Mouse (Mus musculus): ENCODE measurements at regions not wholly inside any gene's neighbourhood (a gene's known extent, or its start where the extent isn't known, plus 50 kb on each side); places are given as distances from the start of the nearest gene placed in this dataset.
"Not testable (repeated sequence)": the region's sequence is repeated elsewhere in the genome, so short reads cannot be mapped to it uniquely, and the experiment has no call there.

DNA sequence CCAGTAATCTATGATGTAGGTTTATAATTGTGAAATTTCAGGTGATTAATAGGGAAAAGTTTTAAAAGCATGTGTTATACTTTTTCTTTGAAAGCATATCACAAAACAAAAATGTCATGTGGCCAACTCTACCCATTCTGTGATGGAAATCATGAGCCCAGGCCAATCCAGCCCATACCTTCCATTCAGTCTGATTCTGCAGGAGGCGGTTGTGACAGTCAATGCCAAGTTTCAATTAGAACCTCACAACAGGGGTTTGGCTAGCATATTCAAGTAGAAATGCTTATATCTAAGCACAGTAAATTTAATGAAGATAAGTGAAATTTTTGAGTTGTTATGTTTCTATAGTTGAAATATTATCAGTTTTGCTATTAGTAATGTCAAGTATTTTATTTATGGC, 258.6 kb downstream of the Mef2c start:
- Histone ChIP-seq H3K4me1 (no peaks in the 10 kb centered on the region), H3K36me3 (replicated peaks) (no peaks in the 10 kb centered on the region), H3K9me3 (no peaks in the 10 kb centered on the region), H3K4me3 (no peak overlapping the region), H3K27me3 (replicated peaks; ENCODE audit: low read depth, poor library complexity, severe bottlenecking) (no peaks in the 10 kb centered on the region), H3K27ac (replicated peaks) (no peak overlapping the region)
- DNase-seq (ENCODE audit: low spot score), result no peak
- WGBS, result 87% methylated on average over 1 of the region's 1 CpGs

- H3K4me1 ChIP-seq; H3K27ac ChIP-seq (replicated peaks); H3K4me3 ChIP-seq; H3K27me3 ChIP-seq (replicated peaks; ENCODE audit: low read depth, poor library complexity, severe bottlenecking); DNase-seq (ENCODE audit: low spot score); H3K36me3 ChIP-seq (replicated peaks); H3K9me3 ChIP-seq: not testable (repeated sequence)
- 73% methylated on average over 5 of the region's 5 CpGs for WGBS
Measured at GRCm38 (mm10) chr13:83763288-83763687, 259.5 kb downstream of the Mef2c start.

GRCm38 (mm10) chr13:83785643-83786042, 281.8 kb downstream of the Mef2c start:
- Histone ChIP-seq H3K27ac (replicated peaks) (no peak overlapping the region), H3K36me3 (replicated peaks) (no peaks in the 10 kb centered on the region), H3K27me3 (replicated peaks; ENCODE audit: low read depth, poor library complexity, severe bottlenecking) (no peaks in the 10 kb centered on the region), H3K4me1 (no peaks in the 10 kb centered on the region), H3K9me3 (no peaks in the 10 kb centered on the region), H3K4me3 (no peak overlapping the region)
- DNase-seq (ENCODE audit: low spot score), result no peak

GRCm38 (mm10) chr13:83809535-83809934, 305.7 kb downstream of the Mef2c start:
- no peaks in the 10 kb centered on the region for H3K4me1 ChIP-seq
- H3K27ac ChIP-seq (replicated peaks), result no peak overlapping the region
- no peaks in the 10 kb centered on the region for H3K9me3 ChIP-seq
- DNase-seq (ENCODE audit: low spot score), result no peak
- H3K27me3 ChIP-seq (replicated peaks; ENCODE audit: low read depth, poor library complexity, severe bottlenecking), result no peaks in the 10 kb centered on the region
- 81% methylated on average over 1 of the region's 1 CpGs for WGBS
- no peak overlapping the region for H3K4me3 ChIP-seq
- H3K36me3 ChIP-seq (replicated peaks), result no peaks in the 10 kb centered on the region

- Histone ChIP-seq H3K27ac (replicated peaks) (no peak overlapping the region), H3K27me3 (replicated peaks; ENCODE audit: low read depth, poor library complexity, severe bottlenecking) (no peaks in the 10 kb centered on the region), H3K4me1 (no peaks in the 10 kb centered on the region), H3K9me3 (no peaks in the 10 kb centered on the region), H3K36me3 (replicated peaks) (no peaks in the 10 kb centered on the region), H3K4me3 (no peak overlapping the region)
- WGBS, result 65% methylated on average over 4 of the region's 4 CpGs
- DNase-seq (ENCODE audit: low spot score), result no peak
Measured at GRCm38 (mm10) chr13:83820291-83820690, 316.5 kb downstream of the Mef2c start.

DNA sequence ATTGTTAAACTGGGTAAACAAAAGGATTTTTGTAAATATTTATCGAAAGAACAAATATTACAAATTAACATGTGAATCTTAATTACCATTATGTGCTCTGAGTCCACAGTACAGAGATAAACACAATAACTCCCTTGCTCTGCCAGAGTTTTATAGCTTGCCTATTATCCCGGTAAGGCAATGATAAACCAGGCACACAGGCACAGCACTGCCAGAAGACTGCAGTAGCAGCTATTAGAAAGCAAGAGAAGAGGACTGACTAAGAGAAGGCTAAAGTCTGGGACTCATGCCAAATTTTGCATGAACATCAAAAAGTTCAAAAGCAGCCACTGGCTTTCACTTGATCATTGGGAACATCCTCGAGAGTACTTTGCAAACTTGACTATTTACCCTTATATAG, 316.9 kb downstream of the Mef2c start:
- no peak for DNase-seq (ENCODE audit: low spot score)
- H3K27ac ChIP-seq (replicated peaks), result no peak overlapping the region
- 82% methylated on average over 3 of the region's 3 CpGs for WGBS
- H3K36me3 ChIP-seq (replicated peaks), result no peaks in the 10 kb centered on the region
- no peak overlapping the region for H3K4me3 ChIP-seq
- no peaks in the 10 kb centered on the region for H3K27me3 ChIP-seq (replicated peaks; ENCODE audit: low read depth, poor library complexity, severe bottlenecking)
- H3K9me3 ChIP-seq, result no peaks in the 10 kb centered on the region
- no peaks in the 10 kb centered on the region for H3K4me1 ChIP-seq

GRCm38 (mm10) chr13:83824926-83825325, 321.1 kb downstream of the Mef2c start:
- no peak overlapping the region for H3K27ac ChIP-seq (replicated peaks)
- no peak overlapping the region for H3K4me3 ChIP-seq
- no peaks in the 10 kb centered on the region for H3K36me3 ChIP-seq (replicated peaks)
- DNase-seq (ENCODE audit: low spot score), result no peak
- H3K9me3 ChIP-seq, result no peaks in the 10 kb centered on the region
- no peaks in the 10 kb centered on the region for H3K27me3 ChIP-seq (replicated peaks; ENCODE audit: low read depth, poor library complexity, severe bottlenecking)
- 85% methylated on average over 4 of the region's 4 CpGs for WGBS
- no peaks in the 10 kb centered on the region for H3K4me1 ChIP-seq

DNA sequence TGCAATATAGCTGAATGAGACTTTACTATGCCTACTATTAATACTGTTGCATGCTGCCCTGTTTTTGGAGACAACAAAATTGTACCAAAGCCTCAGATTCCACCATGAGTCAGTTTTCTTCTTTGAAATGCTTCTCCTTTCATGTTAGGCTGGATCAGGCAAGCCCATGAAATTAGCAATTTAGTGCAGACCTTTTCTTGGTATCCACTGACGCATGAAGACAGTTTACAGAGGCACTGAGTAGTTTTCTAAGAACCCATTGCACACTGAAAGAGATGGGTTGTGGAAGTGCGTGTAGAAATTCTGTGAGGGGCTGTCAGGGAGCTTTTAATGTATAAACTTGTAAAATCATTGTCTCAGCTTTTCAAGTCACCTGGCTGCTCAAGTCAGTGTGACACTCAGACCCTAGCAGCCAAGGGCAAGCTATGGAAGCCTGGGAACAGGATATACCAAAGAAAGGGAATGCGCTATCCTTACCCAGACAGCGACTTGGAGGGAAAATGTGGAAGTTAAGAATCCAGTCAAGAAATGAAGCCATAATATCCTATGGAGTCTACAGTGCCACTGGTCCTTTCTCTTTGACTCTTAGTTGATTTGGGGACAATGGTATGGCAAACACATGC, 323.1 kb downstream of the Mef2c start:
- DNase-seq (ENCODE audit: low spot score), result no peak
- no peaks in the 10 kb centered on the region for H3K27me3 ChIP-seq (replicated peaks; ENCODE audit: low read depth, poor library complexity, severe bottlenecking)
- no peak overlapping the region for H3K27ac ChIP-seq (replicated peaks)
- H3K36me3 ChIP-seq (replicated peaks), result no peaks in the 10 kb centered on the region
- no peak overlapping the region for H3K4me3 ChIP-seq
- no peaks in the 10 kb centered on the region for H3K4me1 ChIP-seq
- H3K9me3 ChIP-seq, result no peaks in the 10 kb centered on the region
- WGBS, result 66% methylated on average over 4 of the region's 4 CpGs

- Histone ChIP-seq H3K9me3 (no peaks in the 10 kb centered on the region), H3K4me1 (peaks cover 5% of the 10 kb centered on the region; the same call in 1 of the 2 replicates), H3K27me3 (replicated peaks; ENCODE audit: low read depth, poor library complexity, severe bottlenecking) (no peaks in the 10 kb centered on the region), H3K4me3 (no peak overlapping the region), H3K36me3 (replicated peaks) (no peaks in the 10 kb centered on the region), H3K27ac (replicated peaks) (no peak overlapping the region)
- 86% methylated on average over 6 of the region's 6 CpGs for WGBS
- no peak for DNase-seq (ENCODE audit: low spot score)
Measured at GRCm38 (mm10) chr13:83865932-83866685, 356.0 kb upstream of the Tmem161b start.

GRCm38 (mm10) chr13:83867211-83867610, 354.9 kb upstream of the Tmem161b start:
- Histone ChIP-seq H3K27ac (replicated peaks) (no peak overlapping the region), H3K4me1 (peaks cover 5% of the 10 kb centered on the region; the same call in 1 of the 2 replicates), H3K36me3 (replicated peaks) (no peaks in the 10 kb centered on the region), H3K27me3 (replicated peaks; ENCODE audit: low read depth, poor library complexity, severe bottlenecking) (no peaks in the 10 kb centered on the region), H3K4me3 (no peak overlapping the region), H3K9me3 (no peaks in the 10 kb centered on the region)
- 62% methylated on average over 1 of the region's 1 CpGs for WGBS
- DNase-seq (ENCODE audit: low spot score), result no peak

DNA sequence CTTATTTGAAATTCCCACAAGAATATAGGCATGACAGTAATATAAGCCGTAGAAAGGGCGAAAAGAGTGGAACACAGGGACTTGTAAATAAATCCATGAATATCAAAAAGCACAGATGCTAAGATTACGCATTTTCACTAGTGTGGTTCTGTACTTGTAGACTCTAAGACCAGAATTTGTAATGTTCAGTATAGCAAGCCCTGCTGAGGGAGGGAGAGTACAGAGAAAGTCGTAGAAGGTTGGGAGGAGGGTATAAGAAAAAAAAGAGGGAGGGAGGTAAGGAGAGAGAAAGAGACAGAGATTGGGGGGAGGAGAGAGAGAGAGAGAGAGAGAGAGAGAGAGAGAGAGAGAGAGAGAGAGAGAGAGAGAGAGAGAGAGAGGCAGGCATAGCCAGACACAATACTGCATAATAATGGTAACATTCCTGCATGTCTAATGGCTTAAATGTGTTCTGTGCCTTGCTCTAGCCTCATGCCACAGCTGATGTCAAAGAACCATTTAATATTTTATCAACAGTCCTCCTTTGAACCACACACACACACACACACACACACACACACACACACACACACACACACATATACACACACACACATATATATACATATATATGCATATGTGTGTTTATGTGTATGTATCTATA, 354.1 kb upstream of the Tmem161b start:
- Histone ChIP-seq H3K36me3 (replicated peaks) (no peaks in the 10 kb centered on the region), H3K27ac (replicated peaks) (no peak overlapping the region), H3K9me3 (no peaks in the 10 kb centered on the region), H3K4me3 (no peak overlapping the region), H3K4me1 (peaks cover 7% of the 10 kb centered on the region), H3K27me3 (replicated peaks; ENCODE audit: low read depth, poor library complexity, severe bottlenecking) (no peaks in the 10 kb centered on the region)
- no peak for DNase-seq (ENCODE audit: low spot score)
- 78% methylated on average over 4 of the region's 4 CpGs for WGBS

- H3K4me1 ChIP-seq, result peaks cover 10% of the 10 kb centered on the region
- WGBS, result 59% methylated on average over 4 of the region's 4 CpGs
- H3K4me3 ChIP-seq, result no peak overlapping the region
- no peaks in the 10 kb centered on the region for H3K36me3 ChIP-seq (replicated peaks)
- DNase-seq (ENCODE audit: low spot score), result no peak
- no peaks in the 10 kb centered on the region for H3K9me3 ChIP-seq
- H3K27me3 ChIP-seq (replicated peaks; ENCODE audit: low read depth, poor library complexity, severe bottlenecking), result no peaks in the 10 kb centered on the region
- no peak overlapping the region for H3K27ac ChIP-seq (replicated peaks)
Measured at GRCm38 (mm10) chr13:83868922-83869321, 353.2 kb upstream of the Tmem161b start.

Data from embryonic facial prominence, embryonic 10.5 days (tissue).